Mouse (Mus musculus) adrenal gland, adult 8-10 months (tissue): ENCODE data around the gene Cdipt. TPM values are rescaled to one million over a fixed set of nuclear protein-coding genes. Genes with fewer than 3 reads are reported as not detected.
A peak's percentile ranks its signal among the peaks of the same experiment; 100 is the strongest.

Source experiments
- DNase-seq: peaks from one replicate; pipeline ENCODE4 v3.0.0; 2022
- total RNA-seq, 4 experiments: library from RNA; stranded (reverse); gene quantifications; 2 replicates each; pipeline ENCODE4 v1.2.4; 2022

Gene Cdipt
- total RNA-seq, 4 experiments from 2014 or later: 99.2 to 107 (median 103) TPM

GRCm38 (mm10) chr7:126975950-126976866 lies 494 bp downstream of the Cdipt start, which contains the start of gene Cdiptos:
TSS of gene Cdiptos (minus strand) at chr7:126976098.
- DNase-seq: peak; percentile 93

GRCm38 (mm10) chr7:126976878-126977459 lies 1.3 kb downstream of the Cdipt start:
- no peak for DNase-seq

DNA sequence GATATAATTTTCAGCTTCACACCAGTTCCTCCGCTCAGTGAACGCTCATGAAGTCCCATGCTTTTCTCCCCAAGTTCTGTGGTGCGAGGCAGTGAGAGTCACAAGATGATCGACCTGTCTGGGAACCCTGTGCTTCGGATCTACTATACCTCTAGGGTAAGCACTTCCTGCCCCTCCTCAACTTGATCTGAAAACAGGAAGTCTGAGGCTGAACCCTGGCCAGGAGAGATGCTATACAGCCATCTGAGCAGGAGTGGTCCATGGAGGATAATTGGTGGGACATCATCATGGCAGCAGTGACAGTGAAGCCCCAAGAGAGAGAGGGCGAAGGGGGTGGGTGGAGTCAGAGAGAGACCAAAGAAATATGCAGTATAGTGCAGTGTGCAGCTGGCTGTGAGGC lies 3.1 kb downstream of the Cdipt start:
- no peak for DNase-seq

DNA sequence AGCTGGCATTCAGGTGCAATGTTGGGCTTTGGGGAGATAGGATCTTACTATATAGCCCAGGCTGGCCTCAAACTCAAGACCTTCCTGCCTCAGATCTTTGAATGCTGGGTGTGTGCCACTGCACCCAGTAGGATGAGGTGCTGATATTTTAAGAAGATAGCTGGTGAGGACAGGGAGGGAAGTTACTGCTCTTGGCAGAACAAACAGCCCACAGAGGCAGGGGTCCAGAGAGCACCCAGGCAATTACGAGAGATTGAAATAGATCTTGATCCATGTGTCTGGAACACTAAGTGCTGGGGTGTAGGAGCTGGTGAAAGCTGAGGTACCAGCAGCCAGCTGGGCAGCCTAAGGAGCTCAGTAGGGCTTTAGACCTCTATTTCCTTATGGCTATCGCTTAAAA lies 5.9 kb downstream of the Cdipt start:
- no peak for DNase-seq

- DNase-seq: no peak
These were observed 6.3 kb downstream of the Cdipt start for GRCm38 (mm10) chr7:126982054-126982453.

- DNase-seq: no peak
These were observed 7.4 kb downstream of the Cdipt start for GRCm38 (mm10) chr7:126983113-126983512.

DNA sequence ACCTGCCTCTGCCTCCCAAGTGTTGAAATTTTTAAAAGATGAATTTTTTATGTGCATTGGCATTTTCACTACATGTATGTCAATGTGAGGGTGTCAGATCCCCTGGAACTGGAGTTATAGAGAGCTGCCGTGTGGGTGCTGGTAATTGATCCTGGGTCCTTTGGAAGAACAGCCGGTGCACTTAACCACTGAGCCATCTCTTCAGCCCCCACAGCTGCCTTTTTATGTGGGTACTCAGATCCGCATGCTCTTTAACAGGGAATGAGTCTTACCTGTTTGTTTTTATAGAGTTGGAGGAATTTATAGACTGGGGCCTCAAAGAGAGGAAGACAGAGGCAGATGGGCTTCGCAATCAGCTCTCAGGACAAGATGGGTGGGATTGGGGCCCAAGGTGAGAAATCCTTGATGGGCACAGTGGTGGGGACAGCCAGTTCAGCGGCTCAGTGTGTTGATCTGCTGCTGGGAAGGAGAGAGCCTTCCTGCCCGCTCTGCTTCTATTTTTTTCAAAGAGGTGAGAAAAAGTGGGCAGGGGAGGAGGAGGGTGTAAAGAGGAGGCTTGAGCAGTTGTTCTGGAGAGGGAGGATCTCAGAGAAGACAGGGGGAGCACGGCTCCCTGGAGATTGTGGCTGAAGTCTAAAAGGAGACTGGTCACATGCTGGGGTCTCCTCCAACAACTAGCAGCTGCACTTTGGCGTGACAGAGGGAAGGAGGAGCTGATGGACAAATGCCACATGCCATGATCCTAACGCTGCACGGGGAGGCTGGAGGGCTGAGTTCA lies 9.1 kb downstream of the Cdipt start:
- no peak for DNase-seq

DNA sequence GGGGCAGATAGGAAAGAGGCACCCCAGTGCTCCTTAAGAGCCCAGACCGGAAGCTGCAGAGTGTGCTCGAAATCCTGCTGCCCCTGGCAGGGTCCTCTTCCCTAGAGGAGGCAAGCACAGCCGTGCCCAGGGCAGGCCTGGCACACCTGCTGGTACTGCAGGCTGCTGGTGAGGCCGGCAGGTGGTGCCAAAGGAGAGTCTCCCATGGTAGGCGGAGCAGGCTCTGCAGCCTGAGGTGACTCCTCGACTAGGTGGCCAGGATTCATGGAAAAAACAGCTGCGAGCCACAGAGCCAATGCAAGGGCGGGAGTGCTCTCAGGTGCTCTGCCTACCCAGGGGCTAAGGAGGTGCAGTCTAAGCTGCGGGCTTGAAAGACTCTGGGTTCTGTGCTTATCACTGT lies 10.6 kb downstream of the Cdipt start:
- DNase-seq: no peak

DNA sequence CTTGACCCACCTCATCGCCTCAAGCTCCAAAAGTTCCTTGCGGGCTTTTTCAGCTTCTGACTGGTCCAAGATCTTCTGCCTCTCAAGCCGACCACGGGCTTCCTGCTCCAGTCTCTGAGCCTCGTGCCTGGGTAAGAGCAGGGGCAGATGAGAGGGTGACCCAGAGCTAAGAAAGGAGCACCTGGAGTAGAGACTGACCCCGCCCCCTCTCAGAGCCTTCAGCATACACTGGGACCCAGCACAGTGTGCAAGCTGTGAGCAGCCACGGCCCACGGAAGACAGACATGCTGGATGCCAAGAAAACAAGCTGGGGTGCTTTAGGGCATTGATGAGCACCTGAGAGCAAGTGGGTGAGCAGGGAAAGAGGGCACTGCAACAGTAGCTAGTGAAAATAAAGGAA lies 13.1 kb downstream of the Cdipt start:
- DNase-seq: no peak

DNA sequence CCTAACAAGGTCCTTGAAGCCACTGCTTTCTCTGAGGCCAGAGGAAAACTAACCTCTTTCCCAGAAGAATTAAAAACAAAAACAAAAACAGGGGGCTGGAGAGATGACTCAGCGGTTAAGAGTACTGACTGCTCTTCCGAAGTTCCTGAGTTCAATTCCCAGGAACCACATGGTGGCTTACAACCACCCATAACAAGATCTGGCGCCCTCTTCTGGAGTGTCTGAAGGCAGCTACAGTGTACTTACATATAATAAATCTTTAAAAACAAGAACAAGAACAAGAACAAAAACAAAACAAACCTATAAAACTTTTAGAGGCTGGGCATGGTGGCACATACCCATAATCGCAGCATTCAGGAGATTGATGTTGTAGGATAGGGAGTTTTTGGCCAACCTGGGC lies 20.7 kb downstream of the Cdipt start:
- no peak for DNase-seq

DNA sequence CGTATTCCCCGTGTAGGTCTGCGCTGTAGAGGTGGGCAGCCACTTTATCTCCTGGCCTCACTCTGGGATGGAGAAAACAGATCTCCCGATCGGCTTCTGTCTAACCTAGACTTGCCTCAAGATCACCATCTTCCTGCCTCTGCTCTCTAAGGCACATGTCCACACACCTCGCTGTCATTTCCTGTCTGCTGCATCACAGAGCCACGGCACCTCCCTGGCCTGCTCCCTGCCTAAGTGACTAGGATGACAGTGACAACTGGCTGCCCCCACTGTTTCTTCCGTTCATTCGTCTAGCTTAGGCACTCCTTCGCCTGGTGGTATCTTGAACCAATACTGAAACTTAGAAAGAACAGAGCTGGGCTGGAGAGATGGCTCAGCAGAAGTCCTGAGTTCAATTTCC lies 23.9 kb downstream of the Cdipt start:
- no peak for DNase-seq

GRCm38 (mm10) chr7:127003620-127004019 lies 27.9 kb downstream of the Cdipt start:
- no peak for DNase-seq

DNA sequence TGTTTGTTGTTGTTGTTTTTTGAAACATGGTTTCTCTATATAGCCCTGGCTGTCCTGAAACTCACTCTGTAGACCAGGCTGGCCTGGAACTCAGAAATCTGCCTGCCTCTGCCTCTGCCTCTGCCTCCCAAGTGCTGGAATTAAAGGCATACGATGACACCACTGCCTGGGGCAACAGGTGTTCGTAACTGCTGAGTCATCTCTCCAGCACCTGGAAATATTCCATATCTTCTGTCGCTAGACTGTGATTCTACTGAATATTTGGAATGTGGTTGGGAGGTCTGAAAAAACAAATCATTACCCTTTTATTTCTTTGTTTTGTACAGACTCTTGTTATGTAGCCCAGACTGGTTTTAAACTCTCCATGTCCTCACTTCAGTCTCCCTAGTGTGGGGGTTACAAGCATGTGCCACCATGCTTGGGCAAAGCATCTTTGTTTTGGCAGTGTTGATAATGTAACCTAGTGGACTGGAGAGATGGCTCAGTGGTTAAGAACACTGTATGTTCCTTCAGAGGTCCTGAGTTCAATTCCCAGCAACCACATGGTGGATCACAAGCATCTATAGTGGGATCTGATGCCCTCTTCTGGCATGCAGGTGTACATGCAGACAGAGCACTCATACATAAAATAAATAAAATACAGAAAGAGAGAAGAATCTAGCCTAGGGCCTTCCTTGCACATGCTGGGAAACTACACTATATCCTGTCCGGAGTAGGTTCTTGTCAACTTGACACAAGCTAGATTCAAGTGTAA lies 28.6 kb downstream of the Cdipt start:
- no peak for DNase-seq

DNA sequence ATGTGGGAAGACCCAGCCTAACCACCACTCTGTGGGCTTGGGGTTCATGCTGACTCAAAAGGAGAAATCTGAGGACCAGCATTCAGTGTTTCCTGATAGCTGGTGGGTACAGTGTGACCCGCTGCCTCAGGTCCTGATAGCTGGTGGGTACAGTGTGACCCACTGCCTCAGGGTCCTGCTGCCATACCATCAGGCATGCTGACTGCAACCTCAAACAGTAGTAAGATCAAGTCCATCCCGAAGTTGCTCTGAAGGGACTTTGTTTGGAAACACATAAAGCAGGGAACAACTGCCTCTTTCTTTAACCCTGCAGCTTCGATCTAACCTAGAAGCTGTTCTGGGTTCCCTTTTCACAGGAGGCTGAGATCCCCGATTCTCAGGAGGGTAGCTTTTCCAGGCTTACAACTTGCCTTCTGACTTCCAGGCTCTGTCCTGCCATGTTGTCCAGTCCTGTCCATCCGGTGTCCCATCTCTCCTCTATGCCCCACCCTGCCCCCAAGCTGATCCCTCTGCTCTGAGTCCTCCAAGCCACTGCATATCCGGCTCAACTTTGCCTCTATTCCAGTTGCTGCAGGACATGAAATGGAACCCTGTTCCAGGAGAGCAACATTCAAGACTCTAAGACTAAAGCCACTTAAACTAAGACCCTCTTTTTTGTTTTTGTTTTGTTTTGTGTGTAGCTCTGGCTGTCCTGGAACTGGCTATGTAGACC lies 31.8 kb downstream of the Cdipt start:
- DNase-seq: no peak

DNA sequence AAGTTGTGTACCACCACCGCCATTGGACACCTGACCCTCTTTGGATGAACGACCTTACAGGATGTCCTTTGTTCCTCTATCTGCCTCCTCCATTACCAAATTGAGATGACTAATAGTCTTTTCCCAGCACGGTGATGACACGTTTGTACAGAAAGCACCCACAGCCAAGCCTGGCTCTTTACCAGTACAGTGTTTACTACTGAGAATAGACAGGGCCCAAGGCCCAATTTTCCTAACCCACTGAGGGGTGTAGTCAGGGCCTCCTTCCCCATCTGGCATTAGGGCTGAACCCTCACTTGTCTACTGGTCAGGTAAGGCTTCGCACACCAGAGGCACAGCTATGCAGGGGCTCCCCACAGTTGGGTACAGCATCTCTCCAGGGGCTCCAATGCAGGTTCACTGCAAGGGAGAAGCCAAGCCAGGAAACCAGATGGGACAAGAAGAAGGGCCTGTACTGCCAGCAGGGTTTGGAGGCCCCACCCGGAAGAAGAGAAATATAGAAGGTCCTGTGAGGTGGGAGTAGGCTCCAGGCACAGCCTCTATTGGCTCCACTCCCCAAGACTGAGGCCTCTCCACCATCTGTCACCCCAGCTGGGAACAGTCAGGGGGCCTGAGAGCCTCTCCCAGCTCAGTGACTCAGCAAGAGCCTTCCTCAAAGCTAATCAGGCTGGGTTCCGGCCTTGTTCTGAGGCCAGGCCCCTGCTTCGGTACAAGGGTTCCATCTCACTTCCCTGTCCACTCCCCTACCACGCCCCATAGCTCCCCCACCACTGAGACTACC lies 32.7 kb downstream of the Cdipt start:
- DNase-seq: peak; percentile 66

GRCm38 (mm10) chr7:127009307-127010085 lies 33.8 kb downstream of the Cdipt start:
- no peak for DNase-seq

DNA sequence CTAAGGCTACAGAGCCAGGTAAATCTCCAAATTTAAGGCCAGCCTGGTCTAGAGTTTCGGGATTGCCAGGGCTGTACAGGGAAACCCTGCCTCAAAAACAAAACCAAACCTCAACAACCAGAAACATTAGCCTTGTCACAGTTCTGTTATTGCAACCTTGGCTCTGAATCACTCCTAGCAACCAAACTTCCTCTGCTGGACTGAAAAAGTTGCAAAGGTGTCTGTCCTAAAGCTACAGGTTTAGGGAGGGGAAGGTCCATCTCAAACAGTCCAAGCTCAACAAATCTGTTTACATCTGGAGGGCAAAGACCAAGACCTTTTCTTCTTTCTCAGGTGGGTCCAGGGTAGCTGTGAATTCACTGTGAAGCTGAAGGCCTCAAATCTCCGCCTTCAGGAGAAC lies 35.3 kb downstream of the Cdipt start:
- no peak for DNase-seq

DNA sequence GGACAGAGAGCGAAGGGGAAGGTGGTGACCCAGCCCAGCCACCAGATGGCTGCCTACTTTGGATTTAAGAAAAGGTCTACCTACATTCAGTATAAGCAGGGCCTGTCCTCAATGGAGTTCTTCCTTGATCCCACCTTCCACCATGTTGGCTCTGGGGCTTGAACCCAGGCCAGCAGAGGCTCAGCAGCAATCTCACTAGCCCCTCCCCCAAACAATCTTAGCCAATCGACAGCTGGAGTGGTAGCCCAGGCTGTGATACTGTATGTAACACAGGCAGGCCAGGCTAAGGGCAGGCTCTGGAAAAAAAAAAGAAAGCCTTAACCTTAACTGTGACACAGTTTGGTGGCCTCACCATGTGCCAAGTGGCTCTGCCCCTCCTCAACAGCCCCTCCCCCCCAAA lies 36.0 kb downstream of the Cdipt start:
- DNase-seq: no peak

DNA sequence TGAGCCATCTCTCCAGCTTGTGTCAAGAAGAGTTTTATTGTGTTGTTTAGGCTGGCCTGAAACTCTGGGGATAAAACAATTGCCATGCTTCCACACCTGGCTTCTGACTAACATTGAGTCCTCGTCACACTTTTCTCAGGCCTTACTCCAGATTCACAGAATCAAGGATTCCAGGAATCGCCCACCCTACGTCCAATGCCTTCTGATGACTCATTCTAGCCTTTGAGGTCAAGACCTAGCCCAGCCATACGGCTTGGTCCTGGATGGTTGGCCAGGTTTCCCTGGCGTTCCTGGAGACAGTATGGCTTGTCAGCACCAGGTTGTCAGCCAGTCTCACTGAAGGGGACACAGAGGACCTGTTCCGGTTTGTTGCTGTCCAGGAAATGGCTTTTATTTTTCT lies 36.7 kb downstream of the Cdipt start:
- no peak for DNase-seq

- no peak for DNase-seq
These were observed 37.1 kb downstream of the Cdipt start for GRCm38 (mm10) chr7:127012845-127013244.
